Mouse (Mus musculus): ENCODE results near the gene Ndn. TPM values are rescaled to one million over a fixed set of nuclear protein-coding genes. Genes with fewer than 3 reads are reported as not detected.

Ndn gene
- polyA plus RNA-seq (2015; fragmentation: Nextera tagmentation; extraction: Ambion mirVana), result 46.3 and 49.0 TPM in 2 replicates

GRCm38 (mm10) chr7:62346269-62346668 lies at the start of gene Ndn:
Gene Ndn (plus strand): TSS chr7:62346569.

GRCm38 (mm10) chr7:62376510-62377304 lies 30.3 kb downstream of the Ndn start, which contains the start of gene Magel2:
Gene Magel2 (plus strand): TSS chr7:62377010.

Other genes with a start within 250 kb of the Ndn start
- gene Magel2, start 30.4 kb downstream of the Ndn start, polyA plus RNA-seq (2015; fragmentation: Nextera tagmentation; extraction: Ambion mirVana), result 0.07 and 0.16 TPM in 2 replicates
- gene Mkrn3, start 73.6 kb downstream of the Ndn start, polyA plus RNA-seq (2015; fragmentation: Nextera tagmentation; extraction: Ambion mirVana), result 1.4 and 1.5 TPM in 2 replicates
- gene Peg12, start 117.9 kb downstream of the Ndn start, polyA plus RNA-seq (2015; fragmentation: Nextera tagmentation; extraction: Ambion mirVana), result 9.5 and 10.0 TPM in 2 replicates

Data from urinary bladder, postnatal 0 days (tissue).